Mouse (Mus musculus): ENCODE data around the gene 1810010D01Rik. TPM values are rescaled to one million over a fixed set of nuclear protein-coding genes. Genes with fewer than 3 reads are reported as not detected.

1810010D01Rik gene
- polyA plus RNA-seq, 1 experiment = 2.5 TPM

GRCm38 (mm10) chr7:145234841-145235790, 27.2 kb upstream of the 1810010D01Rik start:
- H3K36me3 ChIP-seq (ENCODE audit: control insufficient read depth, insufficient read depth, low read length) = no peaks in the 10 kb centered on the region
- H3K4me1 ChIP-seq (replicated peaks; ENCODE audit: control insufficient read depth, insufficient read depth, low read length) = no peaks in the 10 kb centered on the region
- no peak overlapping the region for H3K27ac ChIP-seq (ENCODE audit: control insufficient read depth, insufficient read depth, low read length)
- DNase-seq = no peak
- TF ChIP-seq POLR2A (IDR thresholded peaks at IDR 0.05; ENCODE audit: control insufficient read depth, extremely low read depth, insufficient read depth, low read length, poor library complexity) (no peak), CTCF (IDR thresholded peaks at IDR 0.05; ENCODE audit: borderline replicate concordance, control insufficient read depth, extremely low read depth, insufficient read depth, low read length, poor library complexity) (no peak)
- no peak overlapping the region for H3K4me3 ChIP-seq (ENCODE audit: control insufficient read depth, insufficient read depth, low read length)
- no peaks in the 10 kb centered on the region for H3K27me3 ChIP-seq (ENCODE audit: control insufficient read depth, insufficient read depth, low read length)
- WGBS = 93% methylated on average over 10 of the region's 10 CpGs

- TF ChIP-seq POLR2A (IDR thresholded peaks at IDR 0.05; ENCODE audit: control insufficient read depth, extremely low read depth, insufficient read depth, low read length, poor library complexity) (no peak), CTCF (IDR thresholded peaks at IDR 0.05; ENCODE audit: borderline replicate concordance, control insufficient read depth, extremely low read depth, insufficient read depth, low read length, poor library complexity) (no peak)
- no peaks in the 10 kb centered on the region for H3K27me3 ChIP-seq (ENCODE audit: control insufficient read depth, insufficient read depth, low read length)
- 92% methylated on average over 9 of the region's 9 CpGs for WGBS
- no peak overlapping the region for H3K4me3 ChIP-seq (ENCODE audit: control insufficient read depth, insufficient read depth, low read length)
- H3K27ac ChIP-seq (ENCODE audit: control insufficient read depth, insufficient read depth, low read length) = no peak overlapping the region
- H3K4me1 ChIP-seq (replicated peaks; ENCODE audit: control insufficient read depth, insufficient read depth, low read length) = no peaks in the 10 kb centered on the region
- no peaks in the 10 kb centered on the region for H3K36me3 ChIP-seq (ENCODE audit: control insufficient read depth, insufficient read depth, low read length)
- no peak for DNase-seq
Measured at GRCm38 (mm10) chr7:145231659-145232058, 23.7 kb upstream of the 1810010D01Rik start.

- Histone ChIP-seq H3K4me3 (ENCODE audit: control insufficient read depth, insufficient read depth, low read length) (no peak overlapping the region), H3K27ac (ENCODE audit: control insufficient read depth, insufficient read depth, low read length) (no peak overlapping the region), H3K4me1 (replicated peaks; ENCODE audit: control insufficient read depth, insufficient read depth, low read length) (no peaks in the 10 kb centered on the region), H3K27me3 (ENCODE audit: control insufficient read depth, insufficient read depth, low read length) (no peaks in the 10 kb centered on the region), H3K36me3 (ENCODE audit: control insufficient read depth, insufficient read depth, low read length) (no peaks in the 10 kb centered on the region)
- TF ChIP-seq POLR2A (IDR thresholded peaks at IDR 0.05; ENCODE audit: control insufficient read depth, extremely low read depth, insufficient read depth, low read length, poor library complexity) (no peak), CTCF (IDR thresholded peaks at IDR 0.05; ENCODE audit: borderline replicate concordance, control insufficient read depth, extremely low read depth, insufficient read depth, low read length, poor library complexity) (no peak)
- WGBS = 97% methylated on average over 6 of the region's 6 CpGs
- no peak for DNase-seq
Measured at GRCm38 (mm10) chr7:145226641-145227040, 18.7 kb upstream of the 1810010D01Rik start.

- Histone ChIP-seq H3K36me3 (ENCODE audit: control insufficient read depth, insufficient read depth, low read length) (no peaks in the 10 kb centered on the region), H3K4me1 (replicated peaks; ENCODE audit: control insufficient read depth, insufficient read depth, low read length) (no peaks in the 10 kb centered on the region), H3K27ac (ENCODE audit: control insufficient read depth, insufficient read depth, low read length) (no peak overlapping the region), H3K27me3 (ENCODE audit: control insufficient read depth, insufficient read depth, low read length) (no peaks in the 10 kb centered on the region), H3K4me3 (ENCODE audit: control insufficient read depth, insufficient read depth, low read length) (no peak overlapping the region)
- no peak for TF ChIP-seq POLR2A (IDR thresholded peaks at IDR 0.05; ENCODE audit: control insufficient read depth, extremely low read depth, insufficient read depth, low read length, poor library complexity)
- TF ChIP-seq CTCF (IDR thresholded peaks at IDR 0.05; ENCODE audit: borderline replicate concordance, control insufficient read depth, extremely low read depth, insufficient read depth, low read length, poor library complexity) = no peak
- no peak for DNase-seq
- WGBS = 96% methylated on average over 6 of the region's 6 CpGs
Measured at GRCm38 (mm10) chr7:145225626-145226025, 17.7 kb upstream of the 1810010D01Rik start.

GRCm38 (mm10) chr7:145221841-145222689, 14.1 kb upstream of the 1810010D01Rik start:
- H3K4me3 ChIP-seq (ENCODE audit: control insufficient read depth, insufficient read depth, low read length) = no peak overlapping the region
- H3K27me3 ChIP-seq (ENCODE audit: control insufficient read depth, insufficient read depth, low read length) = no peaks in the 10 kb centered on the region
- no peak overlapping the region for H3K27ac ChIP-seq (ENCODE audit: control insufficient read depth, insufficient read depth, low read length)
- H3K36me3 ChIP-seq (ENCODE audit: control insufficient read depth, insufficient read depth, low read length) = no peaks in the 10 kb centered on the region
- WGBS = 58% methylated on average over 2 of the region's 2 CpGs
- DNase-seq = no peak
- TF ChIP-seq CTCF (IDR thresholded peaks at IDR 0.05; ENCODE audit: borderline replicate concordance, control insufficient read depth, extremely low read depth, insufficient read depth, low read length, poor library complexity) = no peak
- no peak for TF ChIP-seq POLR2A (IDR thresholded peaks at IDR 0.05; ENCODE audit: control insufficient read depth, extremely low read depth, insufficient read depth, low read length, poor library complexity)
- H3K4me1 ChIP-seq (replicated peaks; ENCODE audit: control insufficient read depth, insufficient read depth, low read length) = no peaks in the 10 kb centered on the region

GRCm38 (mm10) chr7:145221346-145221745, 13.4 kb upstream of the 1810010D01Rik start:
- H3K4me3 ChIP-seq (ENCODE audit: control insufficient read depth, insufficient read depth, low read length) = no peak overlapping the region
- H3K27me3 ChIP-seq (ENCODE audit: control insufficient read depth, insufficient read depth, low read length) = no peaks in the 10 kb centered on the region
- no peaks in the 10 kb centered on the region for H3K4me1 ChIP-seq (replicated peaks; ENCODE audit: control insufficient read depth, insufficient read depth, low read length)
- no peak overlapping the region for H3K27ac ChIP-seq (ENCODE audit: control insufficient read depth, insufficient read depth, low read length)
- no peak for DNase-seq
- TF ChIP-seq POLR2A (IDR thresholded peaks at IDR 0.05; ENCODE audit: control insufficient read depth, extremely low read depth, insufficient read depth, low read length, poor library complexity) (no peak), CTCF (IDR thresholded peaks at IDR 0.05; ENCODE audit: borderline replicate concordance, control insufficient read depth, extremely low read depth, insufficient read depth, low read length, poor library complexity) (no peak)
- 93% methylated on average over 2 of the region's 2 CpGs for WGBS
- H3K36me3 ChIP-seq (ENCODE audit: control insufficient read depth, insufficient read depth, low read length) = no peaks in the 10 kb centered on the region

Data from thymus, adult 2 months (tissue).